Mouse (Mus musculus): Measurements from ENCODE around the gene Gm20538.

DNA sequence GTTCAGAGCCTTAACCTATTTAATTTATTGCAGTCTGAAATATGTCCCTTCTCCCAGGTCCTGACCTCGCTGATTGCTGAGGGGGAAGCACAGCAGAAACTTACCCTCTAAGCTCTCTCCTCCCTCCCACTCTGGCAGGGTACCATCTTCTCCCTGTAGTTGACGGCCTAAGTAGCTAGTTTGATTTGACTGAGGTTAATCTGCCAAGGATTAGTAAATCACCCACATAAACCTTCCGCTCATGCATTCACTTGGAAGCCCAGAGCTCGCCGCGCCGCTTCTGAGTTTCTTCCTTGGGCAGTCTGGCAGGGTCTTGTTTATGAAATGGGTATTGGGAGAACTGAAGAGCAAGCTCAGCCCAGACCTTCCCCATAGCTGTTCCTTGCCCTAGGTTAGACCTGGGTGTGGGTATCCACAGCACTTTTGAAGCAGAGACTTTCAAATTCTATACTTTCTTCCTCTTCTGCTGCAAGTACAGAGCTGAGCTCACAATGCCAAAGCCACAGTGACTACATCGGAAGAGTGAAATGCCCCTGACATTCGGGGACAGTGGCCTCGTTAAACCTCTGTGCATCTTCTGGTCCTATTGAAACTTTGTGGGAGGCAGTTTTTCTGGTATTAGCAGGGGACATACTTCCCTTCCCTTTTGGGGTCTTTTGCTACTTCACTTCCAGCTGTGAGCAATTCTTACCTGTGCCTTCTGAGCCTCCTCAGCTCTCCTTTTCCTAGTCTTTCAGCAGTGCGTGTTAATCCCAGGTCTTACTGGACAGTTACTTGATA, 39.4 kb downstream of the Gm20538 start:
- TF ChIP-seq POLR2A (IDR thresholded peaks at IDR 0.05; ENCODE audit: borderline replicate concordance, insufficient read depth, low read length): no peak
- no peak for TF ChIP-seq CTCF (IDR thresholded peaks at IDR 0.05; ENCODE audit: borderline replicate concordance, insufficient read depth, low read depth, low read length)

All from cerebellum, adult 2 months (tissue).